In genomic region chr7:145319481-145319880, GRCm38 (mm10) we compare ENCODE assay signal across 20 mouse cellular contexts. TPM values are rescaled to one million over a fixed set of nuclear protein-coding genes. Genes with fewer than 3 reads are reported as not detected.
DNase-seq lines count a peak whose midpoint lies in the region; ATAC-seq lines count a peak whose summit lies in the region.
"Had no signal": no experiment of that assay in that cellular context is flagged by ENCODE, and none has a peak within 500 bp of the region (broad histone marks: within the 10 kb centered on the region; RNA-seq: fewer than 3 reads in every experiment).

No protein-coding gene starts in this region.

- no peak for DNase-seq in frontal cortex, postnatal 10 days (ENCODE audit: low spot score in 2 of 2)
- peak; percentile 57 for DNase-seq in right cerebral cortex, adult 18-20 months
- no peak for DNase-seq in right cerebral cortex, postnatal 14 days
- peak; percentile 65 to 72 for DNase-seq in cerebellum, postnatal 25 days
- peak; percentile 79 for DNase-seq in telencephalon, adult 2 months (ENCODE audit: low read depth, low spot score)
- no peak for DNase-seq in testis, postnatal 10 days (ENCODE audit: low spot score)
- DNase-seq: adrenal gland, postnatal 14 days; heart, postnatal 36 days; kidney, adult 18-20 months; kidney, postnatal 10 days; liver, embryonic 13.5 days; thymus, adult 2 months had no signal

- peak; percentile 88 for ATAC-seq in frontal cortex, adult (ENCODE audit: low TSS enrichment)
- no peak for ATAC-seq in megakaryocyte progenitor cell, adult 5-6 weeks (replicated peaks; ENCODE audit: poor library complexity)
- ATAC-seq: forebrain, embryonic 13.5 days; midbrain, embryonic 16.5 days had no signal

RNA-seq across cellular contexts. Expression of gene Mrgprd, which starts 4.8 kb away (rescaled TPM):
- not detected in 2 replicates for total RNA-seq in megakaryocyte progenitor cell, adult 5-6 weeks (2015)
- total RNA-seq in megakaryocyte progenitor cell, adult 5-6 weeks (2017) = not detected in 2 replicates
- total RNA-seq: adrenal gland, postnatal 14 days; CH12.LX; gastrocnemius, adult 18-20 months; granulocyte monocyte progenitor cell, adult 5-6 weeks; heart, postnatal 36 days; layer of hippocampus, adult 8-10 months had no signal

RNA-seq across cellular contexts. Expression of gene Mrgprf, which starts 18.9 kb away (rescaled TPM):
- total RNA-seq in megakaryocyte progenitor cell, adult 5-6 weeks (2015) = not detected in 2 replicates
- total RNA-seq in megakaryocyte progenitor cell, adult 5-6 weeks (2017) = not detected in 2 replicates
- total RNA-seq: CH12.LX; granulocyte monocyte progenitor cell, adult 5-6 weeks had no signal

RNA-seq across cellular contexts. Expression of gene Tpcn2, which starts 35.7 kb away (rescaled TPM):
- total RNA-seq in megakaryocyte progenitor cell, adult 5-6 weeks (2015) = 4.7 and 5.7 TPM in 2 replicates
- total RNA-seq in megakaryocyte progenitor cell, adult 5-6 weeks (2017) = 3.5 and 3.7 TPM in 2 replicates

Comparison
In these comparisons a context has a peak if more than half of its experiments do, and no peak if none do; other contexts are left out.
1. DNase-seq: peak in right cerebral cortex, adult 18-20 months (single experiment), cerebellum, postnatal 25 days (2 of 2) and telencephalon, adult 2 months (single experiment); none in frontal cortex, postnatal 10 days (0 of 2), right cerebral cortex, postnatal 14 days (single experiment) and testis, postnatal 10 days (single experiment).